Mouse (Mus musculus) c-Kit-positive CD71-negative TER-119-negative erythroid progenitor cells, embryonic 14.5 days (primary cell): ENCODE measurements at regions not wholly inside any gene's neighbourhood (a gene's known extent, or its start where the extent isn't known, plus 50 kb on each side); places are given as distances from the start of the nearest gene placed in this dataset.

Source experiments
- DNase-seq: peaks from one replicate; pipeline ENCODE4 v3.0.0-alpha.2; 2013; ENCODE audit warnings: low read depth

DNA sequence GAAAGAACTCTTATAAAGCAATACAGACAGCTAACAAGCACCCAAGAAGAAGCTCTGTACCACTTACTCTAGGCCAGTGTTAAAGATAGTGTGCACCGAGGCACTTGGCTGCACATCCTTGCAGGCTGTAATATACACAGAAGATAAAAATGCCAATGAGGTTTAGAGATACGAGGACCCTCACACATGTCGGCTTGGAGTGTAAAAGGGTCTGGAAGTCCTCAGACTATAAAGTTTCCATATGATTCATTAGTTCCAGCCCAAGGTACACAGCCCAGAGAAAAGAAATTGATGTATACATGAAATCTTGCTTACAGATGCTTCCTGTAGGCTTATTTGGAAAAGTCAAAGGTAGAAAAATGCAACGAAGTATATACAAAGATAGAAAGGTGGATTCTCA lies 800.3 kb upstream of the Lrrc6 start:
- DNase-seq, result no peak

DNA sequence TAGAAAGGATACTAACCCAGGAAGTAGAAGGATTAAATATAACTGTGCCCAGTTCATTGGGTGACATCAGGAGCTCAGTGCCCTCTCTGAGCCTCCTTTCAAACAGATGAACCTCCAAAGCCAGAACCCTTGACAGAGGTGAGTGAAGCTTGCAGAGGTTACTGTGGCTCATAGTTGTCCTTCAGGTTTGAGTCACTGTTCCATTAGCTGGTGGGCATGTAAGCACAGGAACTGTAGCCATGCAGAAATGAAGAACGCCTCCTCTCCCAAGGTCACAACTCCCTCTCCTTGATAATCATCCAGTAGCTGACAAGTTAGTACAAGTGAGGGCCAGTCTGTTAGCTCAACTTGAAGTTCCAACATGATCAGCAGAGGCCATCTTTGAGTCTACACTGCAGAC lies 794.1 kb upstream of the Lrrc6 start:
- DNase-seq, result no peak

DNA sequence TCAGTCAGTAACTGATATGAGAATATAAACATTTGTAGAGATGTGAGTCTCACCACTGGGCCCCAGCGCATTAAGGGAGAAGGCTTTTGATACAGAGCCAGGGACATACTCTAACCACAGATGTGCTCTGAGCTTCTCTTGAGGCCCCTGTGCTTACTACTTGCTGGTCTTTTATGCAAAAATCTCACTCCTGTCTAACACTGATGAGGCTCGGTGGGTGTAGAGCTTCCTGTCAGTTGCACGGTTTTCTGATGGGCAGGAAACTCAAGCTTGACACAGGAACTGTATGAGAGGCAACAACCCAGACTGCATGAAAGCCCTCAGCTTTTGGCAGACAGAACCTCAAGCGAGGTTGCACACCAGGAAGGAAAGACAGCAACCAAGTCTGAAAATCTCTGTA lies 789.0 kb upstream of the Lrrc6 start:
- no peak for DNase-seq

DNA sequence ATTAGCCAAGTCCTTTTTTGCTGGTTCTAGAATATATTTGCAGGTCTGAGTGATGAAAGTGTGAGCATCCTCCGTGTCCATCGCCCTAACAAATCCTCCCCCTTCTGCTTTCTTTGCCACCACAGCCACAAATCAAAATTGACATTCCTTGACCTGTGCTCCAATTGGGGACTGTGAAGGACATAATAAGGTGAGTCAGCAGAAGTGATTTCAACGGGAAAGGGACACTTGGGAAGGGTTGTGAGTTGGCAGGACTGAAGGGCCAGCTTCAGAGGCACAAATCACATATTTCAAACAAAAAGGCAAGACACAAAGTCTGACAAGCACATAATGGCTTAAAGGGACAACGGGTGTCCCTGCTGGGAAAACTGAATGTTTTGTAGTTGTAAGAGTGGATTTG lies 784.2 kb upstream of the Lrrc6 start:
- DNase-seq, result no peak

DNA sequence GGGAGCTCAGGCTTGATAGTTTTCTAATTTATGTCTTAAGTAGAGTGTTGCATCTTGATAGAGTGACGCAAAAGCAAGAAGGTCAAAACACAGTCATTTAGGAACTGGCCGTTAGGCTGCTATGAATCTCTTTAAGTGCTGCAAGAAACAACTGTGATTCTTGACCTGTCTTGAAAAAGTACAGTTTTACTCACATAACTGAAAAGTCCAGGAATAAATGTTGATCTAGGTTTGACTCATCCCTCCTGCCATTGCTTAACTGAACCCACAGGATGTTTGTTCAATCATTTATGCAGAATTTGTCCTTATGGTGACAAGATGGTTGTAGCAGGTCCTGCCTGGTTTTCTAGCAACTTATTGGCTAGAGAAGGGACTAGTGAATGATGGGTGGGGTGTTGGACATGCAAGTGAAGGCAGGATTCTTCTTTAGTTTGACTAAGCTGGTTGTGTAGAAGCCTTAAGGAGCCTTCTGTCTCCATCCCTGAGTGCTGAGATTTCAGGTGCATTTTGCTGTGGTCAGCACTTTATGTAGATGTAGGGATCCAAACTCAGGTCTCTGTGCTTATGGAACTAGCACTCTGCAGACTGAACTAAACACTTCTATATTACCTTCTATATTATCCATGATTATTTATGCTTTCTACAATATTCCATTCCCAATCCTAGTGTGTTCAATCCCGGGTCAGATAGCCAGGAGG lies 782.7 kb upstream of the Lrrc6 start:
- no peak for DNase-seq

DNA sequence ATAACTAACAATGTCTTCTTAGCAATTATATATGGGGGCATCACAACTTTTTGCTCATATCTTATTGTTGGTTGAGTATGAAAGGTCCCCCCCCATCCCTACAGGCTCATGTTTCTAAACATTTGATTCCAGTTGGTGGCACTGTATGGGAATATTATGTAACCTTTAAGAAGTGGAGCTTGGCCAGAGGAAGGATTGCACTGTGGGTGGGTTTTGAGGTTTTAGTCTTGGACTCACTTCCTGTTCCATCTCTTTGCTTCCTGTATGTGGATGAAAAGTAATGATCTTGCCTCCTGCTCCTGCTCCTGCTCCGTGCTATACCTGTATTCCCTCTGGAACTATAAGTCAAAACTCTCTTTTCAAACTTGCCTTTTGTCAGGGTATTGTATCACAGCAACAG lies 778.2 kb upstream of the Lrrc6 start:
- no peak for DNase-seq

DNA sequence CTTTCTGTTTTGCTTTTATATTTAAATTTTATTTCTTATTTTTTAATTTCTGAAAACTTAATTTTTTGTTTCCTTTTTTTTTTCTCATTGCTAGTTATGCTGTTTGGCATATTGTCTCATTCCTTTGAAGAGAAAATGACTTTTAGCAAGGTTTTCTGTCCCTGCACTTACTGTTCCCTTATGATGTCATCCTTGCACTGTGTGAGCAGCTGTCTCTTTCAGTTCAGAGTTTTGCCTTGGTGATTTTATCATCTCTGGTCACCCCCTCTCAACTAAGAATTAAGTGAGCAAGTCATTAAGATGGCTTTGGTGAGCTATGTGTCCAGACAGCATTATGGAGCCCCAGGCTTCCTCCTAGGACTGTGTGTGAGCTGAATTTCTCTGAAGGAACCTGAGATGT lies 774.3 kb upstream of the Lrrc6 start:
- no peak for DNase-seq

DNA sequence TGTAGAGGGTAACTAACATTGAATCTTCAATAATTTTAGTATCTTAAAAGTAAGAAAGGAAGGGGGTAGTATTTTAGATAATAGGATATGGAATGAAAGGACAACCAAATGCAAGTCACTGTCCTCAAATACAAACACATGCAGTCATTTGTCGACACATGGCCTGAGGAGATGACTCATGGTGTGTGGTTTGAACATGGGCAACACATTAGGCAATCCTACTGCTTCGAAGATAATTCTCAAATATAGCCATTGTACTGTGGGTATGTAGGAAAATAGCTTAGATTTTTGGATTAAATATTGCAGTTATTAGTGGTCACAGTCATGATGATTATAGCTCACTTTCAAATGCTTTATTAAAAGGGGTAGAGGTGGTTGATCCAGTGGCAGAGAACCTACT lies 771.7 kb upstream of the Lrrc6 start:
- DNase-seq, result no peak

DNA sequence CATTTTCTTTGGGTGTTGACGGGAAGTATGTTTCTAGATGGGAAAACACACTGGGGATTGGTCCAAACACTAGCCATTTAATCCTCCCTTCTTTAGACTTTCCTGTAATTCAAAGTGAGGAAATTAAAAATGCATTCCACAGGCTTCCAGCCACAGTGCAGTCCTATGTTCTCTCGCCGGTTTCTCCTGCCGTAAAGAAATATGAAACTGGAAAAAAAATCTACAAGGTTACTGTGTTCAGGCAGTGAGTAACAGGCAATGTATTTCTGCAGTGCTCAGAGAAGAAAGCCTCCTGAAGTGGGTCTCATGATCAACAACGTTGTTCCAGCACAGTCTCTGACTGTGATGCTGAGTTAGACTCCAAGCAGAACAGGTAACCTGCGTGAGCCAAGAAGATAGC lies 763.0 kb upstream of the Lrrc6 start:
- DNase-seq, result no peak

DNA sequence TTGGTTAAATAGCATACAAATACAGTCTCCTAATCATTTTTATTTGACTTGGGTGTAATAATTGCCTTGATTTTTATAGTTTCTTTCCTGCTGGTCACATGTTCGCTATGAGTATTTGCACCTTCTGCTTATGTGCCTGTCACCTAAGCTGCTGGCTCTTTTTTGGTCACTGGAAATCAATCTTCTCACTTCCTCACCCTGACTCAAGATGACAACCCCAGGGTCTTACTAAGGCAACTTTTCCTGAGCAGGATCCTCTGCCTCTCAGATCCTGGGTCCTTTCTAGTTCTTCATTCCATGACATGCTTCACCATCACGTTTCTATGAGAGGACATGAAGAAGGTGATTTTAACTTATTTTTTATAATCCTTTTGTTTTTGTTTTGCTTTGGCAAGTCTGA lies 762.6 kb upstream of the Lrrc6 start:
- no peak for DNase-seq

DNA sequence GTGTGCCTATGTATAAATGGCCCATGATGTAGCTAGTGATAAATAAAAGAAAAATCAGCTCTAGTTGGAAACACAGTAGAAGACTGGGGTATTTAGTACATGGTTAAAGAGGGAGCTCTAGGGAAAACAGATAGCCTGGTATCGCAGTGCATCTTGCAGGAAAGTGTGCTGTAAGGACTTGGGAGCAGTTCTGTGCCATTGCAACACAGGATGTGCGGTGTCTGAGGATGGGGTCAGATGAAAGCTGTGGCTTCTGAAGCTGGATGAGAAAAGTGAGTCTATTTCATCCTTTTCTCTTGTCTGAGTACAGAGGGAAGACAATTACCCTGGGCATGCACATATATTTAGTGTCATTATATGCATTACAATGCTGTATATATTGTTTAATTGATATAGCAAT lies 761.6 kb upstream of the Lrrc6 start:
- DNase-seq, result no peak

DNA sequence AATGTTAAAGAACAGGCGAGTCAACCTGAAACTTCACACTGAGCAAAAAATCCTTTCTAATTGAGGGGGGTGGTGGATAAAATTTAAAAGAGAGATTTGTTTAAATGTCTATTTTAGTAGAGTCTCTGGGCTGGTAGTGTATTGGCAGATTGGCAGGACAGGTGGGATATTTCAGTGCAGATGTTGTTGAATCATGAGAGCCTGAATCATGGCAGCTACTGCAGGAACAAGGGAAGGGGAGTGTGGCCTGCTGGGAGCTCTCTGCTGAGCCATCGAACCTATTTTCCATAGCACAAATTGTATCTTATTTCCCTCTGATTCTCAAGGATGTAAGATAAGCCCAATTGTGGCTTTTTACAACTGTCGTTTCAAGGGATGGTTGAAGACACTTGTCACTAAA lies 760.0 kb upstream of the Lrrc6 start:
- no peak for DNase-seq

DNA sequence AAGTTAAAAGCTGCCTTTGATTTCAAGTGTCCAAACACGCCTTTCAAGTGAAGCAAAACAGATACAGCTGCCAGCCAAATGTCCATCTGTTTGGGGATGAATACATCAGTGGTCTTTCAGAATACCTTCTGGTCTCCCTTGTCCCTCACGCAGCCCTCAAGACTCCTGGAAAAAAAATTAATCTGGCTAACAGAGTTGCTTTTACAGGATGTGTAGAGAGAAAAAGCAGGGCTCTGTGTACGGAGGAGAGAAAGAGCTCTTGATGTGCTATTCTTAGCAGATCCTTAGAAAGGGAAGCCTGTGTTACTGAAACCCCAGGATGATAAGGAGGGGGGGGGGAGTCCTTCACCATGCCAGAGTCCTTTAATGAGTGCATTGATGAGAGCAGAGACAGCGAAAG lies 748.4 kb upstream of the Lrrc6 start:
- no peak for DNase-seq

DNA sequence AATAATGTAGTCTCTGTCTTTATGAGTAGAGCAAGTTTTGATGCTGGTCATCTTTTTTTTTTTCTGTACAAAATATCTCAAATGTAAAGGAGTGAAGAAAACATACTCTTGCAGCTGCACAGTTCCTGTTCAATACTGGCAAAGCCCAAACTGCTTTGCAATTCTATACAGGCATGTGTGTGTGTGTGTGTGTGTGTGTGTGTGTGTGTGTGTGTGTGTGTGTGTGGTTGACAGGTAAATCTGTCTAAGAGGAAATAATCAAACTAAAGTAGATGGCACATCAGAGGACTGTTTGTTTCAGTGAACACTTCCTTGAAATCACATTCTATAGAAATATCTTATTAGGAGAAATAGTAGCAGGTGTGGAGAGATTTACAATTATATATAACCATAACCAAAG lies 747.8 kb upstream of the Lrrc6 start:
- DNase-seq, result no peak

DNA sequence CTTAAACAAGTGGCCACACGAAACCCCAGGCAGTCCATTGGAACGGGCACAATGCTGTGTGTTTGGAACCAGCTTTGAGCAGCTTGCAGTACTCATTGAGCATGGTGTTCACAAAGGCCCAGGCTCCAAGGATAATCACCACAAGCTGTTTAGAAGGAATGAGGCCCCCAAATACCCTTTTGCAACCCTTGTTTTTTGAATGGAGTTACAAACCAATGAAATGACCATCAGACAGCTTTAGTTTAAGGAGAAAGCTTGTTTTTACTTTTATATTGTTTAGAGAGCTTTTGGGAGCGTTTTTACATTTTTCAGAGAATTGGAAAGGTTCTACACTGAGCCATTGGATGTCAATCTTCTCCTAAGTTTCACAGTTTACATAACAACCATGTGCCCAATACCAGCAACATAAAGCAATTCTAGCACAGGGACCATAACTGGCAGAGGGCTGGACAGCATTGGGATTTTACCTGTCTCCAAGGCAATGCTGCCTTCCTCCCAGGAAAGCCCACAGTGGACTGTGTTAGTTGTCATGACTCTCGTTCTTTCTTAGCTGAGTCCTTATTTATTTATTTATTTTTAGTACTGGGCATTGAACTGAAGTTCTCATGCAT lies 745.1 kb upstream of the Lrrc6 start:
- DNase-seq, result no peak

DNA sequence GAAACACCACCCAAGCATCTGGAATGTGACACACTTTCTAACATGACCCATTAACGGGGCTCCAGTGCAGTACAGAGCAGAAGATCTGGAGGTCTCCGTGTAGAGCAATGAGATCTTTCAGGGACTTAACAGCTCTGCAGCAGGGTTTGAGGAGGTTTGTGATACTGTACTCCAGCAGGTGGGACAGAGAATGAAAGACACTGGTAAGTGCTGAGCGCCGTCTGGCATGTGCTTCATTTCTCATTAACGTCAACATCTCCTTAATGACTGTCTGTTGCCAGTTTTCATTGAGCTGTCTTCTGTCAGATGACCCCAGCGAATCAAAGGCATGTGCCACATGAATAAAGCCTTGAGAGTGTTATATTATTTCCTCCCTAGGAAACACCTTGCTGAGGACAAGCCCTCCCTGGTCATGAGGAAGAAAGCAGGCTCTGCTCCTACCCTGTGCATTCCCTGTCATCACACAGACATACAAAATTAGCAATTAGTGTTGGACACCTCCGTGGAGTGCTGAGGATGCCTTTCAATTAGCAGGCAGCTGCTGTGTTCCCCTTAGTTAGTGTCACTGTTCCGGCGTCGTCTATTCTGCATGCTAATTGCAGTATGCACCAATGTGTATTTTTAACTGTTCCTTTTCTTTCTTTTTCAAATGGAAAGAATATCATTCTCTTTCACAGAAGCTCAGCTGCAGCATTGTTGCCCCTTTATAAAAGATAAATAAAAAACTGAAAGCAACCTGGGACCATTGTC lies 744.4 kb upstream of the Lrrc6 start:
- DNase-seq, result no peak

DNA sequence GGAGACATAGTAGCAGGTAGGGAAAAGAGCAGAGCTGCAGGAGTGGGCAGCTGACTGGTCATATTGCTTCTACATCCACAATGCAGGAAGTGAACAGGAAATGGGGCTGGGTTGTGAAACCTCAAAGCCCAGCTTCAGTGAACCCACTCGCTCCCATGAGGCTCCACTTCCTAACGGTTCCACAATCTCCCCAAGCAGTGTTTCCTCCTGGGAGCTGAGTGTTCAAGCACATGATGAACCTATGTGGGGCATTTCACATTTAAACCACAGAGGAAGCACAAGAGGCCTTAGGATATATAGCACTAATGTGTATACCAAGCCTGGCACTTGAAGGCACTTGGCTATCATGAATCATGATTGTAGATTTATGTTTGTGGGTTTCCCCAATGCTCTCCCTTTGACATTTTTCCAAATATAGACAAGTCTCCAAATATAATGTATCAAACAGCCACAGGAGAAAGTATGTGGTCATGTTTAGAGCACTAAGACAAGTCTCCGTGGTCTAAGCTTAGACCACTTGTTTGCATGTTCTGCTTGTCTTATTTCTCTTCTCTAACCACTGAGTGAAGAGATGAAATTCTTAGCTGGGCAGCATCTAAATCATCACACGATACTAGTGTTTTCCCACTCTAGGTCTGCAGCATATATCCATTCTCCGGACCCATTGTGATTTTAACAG lies 734.5 kb upstream of the Lrrc6 start:
- peak; percentile 64 for DNase-seq

DNA sequence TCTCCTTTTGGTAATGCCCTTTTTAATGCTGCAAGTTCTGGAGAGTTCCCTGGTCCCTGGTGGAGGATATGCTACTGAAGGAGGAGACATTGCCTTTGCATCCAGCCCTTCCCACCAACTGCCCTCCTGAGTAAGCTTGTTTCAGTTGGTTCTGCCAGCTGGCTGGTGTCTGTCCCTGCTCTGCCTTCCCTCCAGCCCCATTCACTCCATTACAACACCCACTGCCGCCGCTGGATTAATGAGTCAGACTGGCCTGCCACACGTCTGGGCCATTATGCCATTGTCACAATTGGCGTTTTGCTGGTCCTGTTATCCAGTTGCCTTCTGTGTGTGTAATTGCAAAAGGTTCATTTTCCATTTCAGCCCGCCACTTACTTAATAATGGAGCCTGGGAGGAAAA lies 728.6 kb upstream of the Lrrc6 start:
- no peak for DNase-seq

DNA sequence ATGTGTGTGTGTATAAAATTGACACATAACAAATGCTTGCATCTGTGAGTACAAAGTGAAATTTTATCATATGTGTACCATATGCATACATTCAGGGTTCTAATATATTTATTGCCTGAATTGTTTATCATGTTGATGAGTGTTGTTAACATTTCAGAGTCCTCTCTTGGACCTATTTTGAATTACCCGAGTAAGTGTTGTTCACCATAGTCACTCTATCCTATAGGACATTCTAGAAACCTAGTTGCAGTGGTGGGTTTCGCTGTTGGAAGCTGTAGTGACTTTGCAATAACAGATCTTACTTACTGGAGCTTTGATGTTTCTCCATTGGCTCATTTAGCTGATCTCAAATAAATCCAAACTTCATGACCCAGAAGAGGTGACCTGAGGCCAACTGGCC lies 727.9 kb upstream of the Lrrc6 start:
- no peak for DNase-seq

DNA sequence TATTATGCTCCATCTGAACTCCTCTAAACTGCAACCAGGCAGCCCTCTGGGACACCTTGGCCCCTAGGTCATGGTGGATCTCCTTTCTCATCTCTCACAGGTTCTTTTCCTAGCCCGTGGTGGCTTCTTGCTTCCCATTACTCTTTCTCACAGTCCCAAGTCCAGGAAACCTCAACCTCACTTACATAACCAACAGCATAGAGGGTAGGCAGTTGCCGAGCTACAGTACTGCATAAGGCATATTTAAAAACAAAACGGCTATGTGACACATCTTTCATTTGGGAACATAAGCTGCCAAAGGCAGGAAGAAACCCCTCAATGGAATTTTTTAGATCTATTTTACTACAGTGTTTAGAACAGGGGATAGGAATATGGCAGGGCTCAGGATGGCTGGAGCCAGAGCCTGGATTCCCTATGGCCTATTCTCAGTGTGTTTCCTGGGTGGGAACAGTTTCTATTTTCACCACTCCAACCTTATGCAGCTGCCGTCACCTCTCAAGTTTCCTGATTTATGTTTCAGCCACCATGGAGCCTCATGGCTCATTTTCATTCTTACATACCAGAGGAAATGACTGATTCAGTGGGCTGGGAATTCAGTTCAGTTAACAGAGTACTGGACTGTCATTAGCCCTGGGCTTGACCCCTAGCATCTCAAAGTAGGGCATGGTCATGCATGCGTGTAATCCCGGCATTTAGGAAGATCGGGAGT lies 726.9 kb upstream of the Lrrc6 start:
- no peak for DNase-seq

DNA sequence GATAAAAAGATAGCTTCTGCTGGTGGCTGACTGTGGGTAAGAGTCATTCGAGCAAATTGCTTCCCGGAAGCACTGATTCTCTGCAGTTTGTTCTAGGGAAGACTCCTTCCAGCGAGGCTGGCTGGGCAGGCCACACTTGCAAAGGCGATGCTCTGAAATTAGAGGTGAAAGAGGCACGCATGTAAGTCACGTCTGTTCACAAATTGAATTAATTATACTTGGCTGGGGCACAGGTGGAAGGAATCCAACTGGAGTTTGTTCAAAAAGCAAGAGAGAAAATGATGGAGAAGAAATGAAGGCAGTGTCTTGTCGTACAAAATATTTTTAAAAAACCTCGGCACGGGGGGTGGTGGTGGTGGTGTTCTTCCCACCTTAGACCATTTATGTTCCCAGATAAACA lies 726.2 kb upstream of the Lrrc6 start:
- DNase-seq, result no peak
